Mouse (Mus musculus) limb, embryonic 14.5 days (tissue): Measurements from ENCODE around the gene Stk40. TPM values are rescaled to one million over a fixed set of nuclear protein-coding genes. Genes with fewer than 3 reads are reported as not detected.

Experiments used
- ATAC-seq: fragments of 200-750 bp; cut with Nextera tagmentation; 2 replicates; pipeline ENCODE4 v1.8.0; 2017; ENCODE audit warnings: low read depth, moderate number of reproducible peaks, moderate TSS enrichment; ENCODE audit not compliant: low FRiP score
- DNase-seq: peaks from one replicate; pipeline ENCODE4 v3.0.0-alpha.2; 2015; ENCODE audit warnings: low spot score
- H3K27ac ChIP-seq: fragments of 300-500 bp; sonication (generic); replicated peaks from 2 replicates; pipeline ENCODE4 v1.5.1; 2014; ENCODE audit warnings: low read depth, mild to moderate bottlenecking, low read length, moderate library complexity, mixed read lengths
- H3K27me3 ChIP-seq: fragments of 300-500 bp; sonication (generic); 2 replicates; pipeline ENCODE4 v1.6.1; 2014; ENCODE audit warnings: low read length, mixed read lengths; ENCODE audit not compliant: control insufficient read depth, insufficient read depth
- H3K36me3 ChIP-seq: fragments of 300-500 bp; sonication (generic); 2 replicates; pipeline ENCODE4 v1.6.1; 2014; ENCODE audit warnings: mild to moderate bottlenecking, low read length, moderate library complexity, mixed read lengths; ENCODE audit not compliant: control insufficient read depth, insufficient read depth
- H3K4me1 ChIP-seq: fragments of 300-500 bp; sonication (generic); 2 replicates; pipeline ENCODE4 v1.6.1; 2014; ENCODE audit warnings: antibody characterized with exemption, low read length, mixed read lengths; ENCODE audit not compliant: control insufficient read depth, insufficient read depth
- H3K4me2 ChIP-seq: fragments of 300-500 bp; sonication (generic); replicated peaks from 2 replicates; pipeline ENCODE4 v1.6.1; 2014; ENCODE audit warnings: low read depth, mild to moderate bottlenecking, low read length, moderate library complexity; ENCODE audit not compliant: severe bottlenecking
- H3K4me3 ChIP-seq: fragments of 300-500 bp; sonication (generic); replicated peaks from 2 replicates; pipeline ENCODE4 v1.5.1; 2014; ENCODE audit warnings: low read length
- H3K9ac ChIP-seq: fragments of 300-500 bp; sonication (generic); 2 replicates; pipeline ENCODE4 v1.6.1; 2014; ENCODE audit warnings: mild to moderate bottlenecking, low read depth, low read length, moderate library complexity; ENCODE audit not compliant: severe bottlenecking
- H3K9me3 ChIP-seq: fragments of 300-500 bp; sonication (generic); 2 replicates; pipeline ENCODE4 v1.6.1; 2016; ENCODE audit warnings: low read length; ENCODE audit not compliant: control insufficient read depth
- POLR2A ChIP-seq: fragments of 200-500 bp; IDR thresholded peaks from 2 replicates; pipeline ENCODE4 v1.8.0; 2012; ENCODE audit warnings: inconsistent platforms, mild to moderate bottlenecking, moderate library complexity, borderline replicate concordance; ENCODE audit not compliant: insufficient read depth, insufficient read length; ENCODE audit errors: extremely low read depth
- WGBS: fragments of 180-500 bp; shearing (Covaris S2); extraction: QIAGEN DNeasy Blood & Tissue Kit; methylation state at CpG from one replicate; pipeline ENCODE4 v1.1.7; 2014; 5-methylcytosine and 5-hydroxymethylcytosine counted together
- polyA plus RNA-seq, 2 experiments: library from polyadenylated mRNA; depleted of rRNA in 1 of 2; stranded (reverse) in 1 of 2; unstranded in 1 of 2; fragments of >200 nt; fragmentation: Nextera tagmentation in 1 of 2; extraction: Ambion mirVana in 1 of 2; gene quantifications; 2 replicates each; pipeline versions ENCODE4 v1.2.1 to v1.2.3; 2012 to 2014

The Stk40 gene
- polyA plus RNA-seq (2012; rRNA removed) (21.3 and 25.5 TPM in 2 replicates), polyA plus RNA-seq (2014; fragmentation: Nextera tagmentation; extraction: Ambion mirVana) (27.9 and 29.1 TPM in 2 replicates)

- no peaks in the 10 kb centered on the region for H3K9me3 ChIP-seq
- H3K9ac ChIP-seq: peak within 1 kb of the TSS; percentile 79
- TF ChIP-seq POLR2A: 0 out of 2 replicates have a peak, but pooled peaks have one; percentile 52
- DNase-seq: peak; percentile 97
- peak within 1 kb of the TSS; percentile 95 for H3K4me3 ChIP-seq
- H3K4me2 ChIP-seq: peak within 1 kb of the TSS; percentile 85
- WGBS: under 1% methylated on average over 28 of the region's 34 CpGs
- peaks cover 3% of the 10 kb centered on the region; the same call in 1 of the 2 replicates for H3K36me3 ChIP-seq
- peak within 1 kb of the TSS; percentile 79 for H3K27ac ChIP-seq
- peaks cover 22% of the 10 kb centered on the region for H3K4me1 ChIP-seq
- peak; percentile 98 for ATAC-seq
- H3K27me3 ChIP-seq: no peaks in the 10 kb centered on the region
Observed at GRCm38 (mm10) chr4:126103590-126104068, at the start of gene Stk40. Gene Stk40 (plus strand): TSS chr4:126103957.

- H3K4me3 ChIP-seq: peak overlapping the region; percentile 62
- H3K4me2 ChIP-seq: peak overlapping the region; percentile 75
- WGBS: 14% methylated on average over 19 of the region's 19 CpGs
- DNase-seq: peak; percentile 9
- H3K4me1 ChIP-seq: peaks cover 13% of the 10 kb centered on the region; the same call in 1 of the 2 replicates
- H3K9ac ChIP-seq: peak overlapping the region; percentile 63
- peaks cover 30% of the 10 kb centered on the region for H3K36me3 ChIP-seq
- no peak for TF ChIP-seq POLR2A
- ATAC-seq: no peak; the same call in 1 of the 2 replicates
- 0 out of 2 replicates have a peak overlapping the region, but pooled peaks have one; percentile 28 for H3K27ac ChIP-seq
- no peaks in the 10 kb centered on the region for H3K9me3 ChIP-seq
- no peaks in the 10 kb centered on the region for H3K27me3 ChIP-seq
Observed at GRCm38 (mm10) chr4:126057207-126058133, 46.3 kb upstream of the Stk40 start.

DNA sequence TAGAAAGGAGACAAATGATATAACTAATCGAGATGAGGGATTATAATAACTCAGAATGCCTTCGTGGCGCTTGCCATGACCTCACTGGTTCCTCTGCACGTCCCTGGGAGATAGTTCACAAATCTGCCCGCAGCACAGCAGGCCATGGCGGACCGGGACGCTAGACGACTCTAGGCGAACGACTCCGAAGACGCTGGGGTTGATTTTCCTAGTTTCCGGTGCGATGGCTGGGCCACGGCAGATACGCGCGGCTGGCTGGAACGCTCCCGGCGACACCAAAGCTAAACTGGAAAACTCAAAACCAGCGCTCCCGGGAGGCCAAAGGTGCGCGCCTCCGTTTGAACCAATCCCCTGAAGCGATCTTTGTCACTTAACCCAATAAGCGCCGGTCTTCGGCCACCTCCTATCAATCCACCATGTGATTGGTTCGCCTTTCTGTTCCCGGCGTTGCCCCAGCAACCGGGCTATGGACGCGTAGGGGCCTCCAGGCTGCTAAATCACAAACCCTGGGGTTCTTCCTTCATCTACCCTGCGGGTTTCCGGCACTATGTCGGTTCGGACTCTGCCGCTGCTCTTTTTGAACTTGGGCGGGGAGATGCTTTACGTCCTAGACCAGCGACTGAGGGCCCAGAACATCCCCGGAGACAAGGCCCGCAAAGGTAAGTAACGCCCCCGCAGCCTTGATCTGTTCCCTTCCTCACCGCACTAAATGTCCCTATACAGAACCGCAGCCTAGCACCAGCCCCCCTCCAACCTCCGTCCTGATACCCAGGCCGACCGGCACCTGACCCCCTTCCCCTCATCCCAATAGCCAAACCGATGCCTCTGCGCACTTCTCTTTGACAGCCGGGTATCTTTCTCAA lies 45.4 kb upstream of the Stk40 start, which contains the start of gene Oscp1:
Gene Oscp1 (plus strand): TSS at position 432 of the 863 bp plus-strand sequence.
- H3K4me3 ChIP-seq: peak within 1 kb of the TSS; percentile 62
- H3K27me3 ChIP-seq: no peaks in the 10 kb centered on the region
- H3K27ac ChIP-seq: 0 out of 2 replicates have a peak within 1 kb of the TSS, but pooled peaks have one; percentile 28
- under 1% methylated on average over 57 of the region's 57 CpGs for WGBS
- peaks cover 24% of the 10 kb centered on the region for H3K36me3 ChIP-seq
- peak within 1 kb of the TSS; percentile 63 for H3K9ac ChIP-seq
- no peaks in the 10 kb centered on the region for H3K9me3 ChIP-seq
- ATAC-seq (peak; percentile 98), DNase-seq (peak; percentile 97)
- H3K4me1 ChIP-seq: peaks cover 13% of the 10 kb centered on the region; the same call in 1 of the 2 replicates
- no peak for TF ChIP-seq POLR2A
- peak within 1 kb of the TSS; percentile 75 for H3K4me2 ChIP-seq

DNA sequence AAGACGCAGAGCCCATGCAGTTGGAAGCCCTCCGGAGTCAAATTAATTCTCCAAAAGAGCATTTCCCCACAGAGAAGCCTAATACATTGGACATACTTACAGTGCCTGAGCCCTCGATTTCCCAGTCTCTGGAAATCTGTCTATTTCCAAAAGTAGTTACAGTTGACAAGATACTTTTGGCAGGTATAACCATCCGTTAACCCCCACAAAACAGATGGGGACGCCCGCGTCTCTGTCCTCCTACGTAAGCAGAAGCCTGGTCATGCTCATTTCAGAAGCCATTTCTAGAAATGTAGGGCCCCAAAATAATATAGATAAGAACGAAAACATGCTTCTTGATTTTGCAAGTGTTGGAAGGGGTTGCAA lies 44.8 kb upstream of the Stk40 start:
- no peak for TF ChIP-seq POLR2A
- Histone ChIP-seq H3K9ac (peak overlapping the region; percentile 63), H3K27me3 (no peaks in the 10 kb centered on the region), H3K36me3 (peaks cover 18% of the 10 kb centered on the region), H3K9me3 (no peaks in the 10 kb centered on the region), H3K4me2 (peak overlapping the region; percentile 75), H3K4me1 (peaks cover 13% of the 10 kb centered on the region; the same call in 1 of the 2 replicates), H3K4me3 (peak overlapping the region; percentile 62), H3K27ac (no peak overlapping the region)
- 35% methylated on average over 9 of the region's 9 CpGs for WGBS
- DNase-seq (no peak), ATAC-seq (no peak)
